Mouse (Mus musculus) lung, embryonic 16.5 days (tissue): ENCODE measurements at regions not wholly inside any gene's neighbourhood (a gene's known extent, or its start where the extent isn't known, plus 50 kb on each side); places are given as distances from the start of the nearest gene placed in this dataset.

Experiments used
- ATAC-seq: fragments of 200-750 bp; cut with Nextera tagmentation; 2 replicates; pipeline ENCODE4 v1.8.0; 2017; ENCODE audit warnings: low read depth, mild to moderate bottlenecking, moderate library complexity
- H3K27ac ChIP-seq: fragments of 300-500 bp; sonication (generic); 2 replicates; pipeline ENCODE4 v1.5.1; 2014; ENCODE audit warnings: mild to moderate bottlenecking, control low read depth, low read length
- H3K27me3 ChIP-seq: fragments of 300-500 bp; sonication (generic); 2 replicates; pipeline ENCODE4 v1.6.1; 2014; ENCODE audit warnings: low read depth, low read length, mixed read lengths; ENCODE audit not compliant: control insufficient read depth, insufficient read depth
- H3K36me3 ChIP-seq: fragments of 300-500 bp; sonication (generic); 2 replicates; pipeline ENCODE4 v1.6.1; 2014; ENCODE audit warnings: low read length; ENCODE audit not compliant: control insufficient read depth, insufficient read depth
- H3K4me1 ChIP-seq: fragments of 300-500 bp; sonication (generic); replicated peaks from 2 replicates; pipeline ENCODE4 v1.6.1; 2014; ENCODE audit warnings: low read length, mixed read lengths; ENCODE audit not compliant: control insufficient read depth, insufficient read depth
- H3K4me2 ChIP-seq: fragments of 300-500 bp; sonication (generic); 2 replicates; pipeline ENCODE4 v1.6.1; 2014; ENCODE audit warnings: low read depth, low read length, control low read depth
- H3K4me3 ChIP-seq: fragments of 300-500 bp; sonication (generic); 2 replicates; pipeline ENCODE4 v1.5.1; 2014; ENCODE audit warnings: mild to moderate bottlenecking, low read length, control low read depth
- H3K9ac ChIP-seq: fragments of 300-500 bp; sonication (generic); 2 replicates; pipeline ENCODE4 v1.6.1; 2014; ENCODE audit warnings: low read length, control low read depth
- H3K9me3 ChIP-seq: fragments of 300-500 bp; sonication (generic); 2 replicates; pipeline ENCODE4 v1.6.1; 2016; ENCODE audit warnings: low read length; ENCODE audit not compliant: control insufficient read depth
- WGBS: fragments of 180-500 bp; shearing (Covaris S2); extraction: QIAGEN DNeasy Blood & Tissue Kit; methylation state at CpG from one replicate; pipeline ENCODE4 v1.1.7; 2014; 5-methylcytosine and 5-hydroxymethylcytosine counted together

DNA sequence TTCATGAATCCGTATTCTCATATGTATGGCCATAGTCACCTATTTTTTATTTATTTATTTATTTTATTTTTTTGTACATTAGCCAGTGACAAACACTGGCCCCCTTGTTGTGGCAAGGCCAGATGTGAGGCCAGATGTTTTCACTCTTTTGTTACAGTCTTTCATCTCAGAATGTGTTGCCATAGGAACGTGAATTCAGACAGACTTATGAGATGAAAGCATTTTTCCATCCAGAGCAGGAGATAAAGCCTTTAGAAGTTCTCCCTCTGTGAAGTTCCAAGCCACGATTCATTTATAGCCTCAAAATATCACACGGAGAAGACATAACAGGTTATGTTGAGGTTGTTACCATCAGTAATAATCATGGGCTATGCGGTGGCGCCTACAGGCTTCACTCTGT is 220.9 kb downstream of the Arpp21 start:
- Histone ChIP-seq H3K27me3 (no peaks in the 10 kb centered on the region), H3K4me2 (no peak overlapping the region), H3K4me1 (no peaks in the 10 kb centered on the region), H3K9ac (no peak overlapping the region), H3K36me3 (no peaks in the 10 kb centered on the region), H3K9me3 (no peaks in the 10 kb centered on the region), H3K4me3 (no peak overlapping the region), H3K27ac (no peak overlapping the region)
- ATAC-seq: no peak
- 36% methylated on average over 6 of the region's 6 CpGs for WGBS

DNA sequence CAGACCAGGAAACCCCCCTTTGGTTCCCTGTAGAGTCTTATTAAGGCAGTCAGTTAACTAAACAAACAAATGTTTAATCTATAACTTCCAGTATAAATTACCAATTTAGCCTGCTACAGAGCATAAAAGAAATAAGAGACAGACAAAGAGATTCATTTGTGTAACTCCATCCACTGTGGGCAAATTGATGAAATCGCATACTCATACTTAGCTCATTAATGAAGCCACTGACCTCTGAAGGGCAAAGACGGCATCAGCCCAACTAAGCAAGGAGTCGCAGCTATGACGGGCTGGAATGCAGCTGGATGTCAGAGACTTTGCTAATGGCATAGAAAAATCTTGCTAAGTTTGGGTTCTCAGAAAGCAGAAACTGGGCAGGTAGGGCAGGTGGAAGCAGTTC is 241.3 kb downstream of the Arpp21 start:
- Histone ChIP-seq H3K9ac (no peak overlapping the region), H3K27me3 (no peaks in the 10 kb centered on the region), H3K4me3 (no peak overlapping the region), H3K36me3 (no peaks in the 10 kb centered on the region), H3K9me3 (no peaks in the 10 kb centered on the region), H3K4me2 (no peak overlapping the region), H3K27ac (no peak overlapping the region), H3K4me1 (no peaks in the 10 kb centered on the region)
- no peak for ATAC-seq
- WGBS: 40% methylated on average over 4 of the region's 4 CpGs

DNA sequence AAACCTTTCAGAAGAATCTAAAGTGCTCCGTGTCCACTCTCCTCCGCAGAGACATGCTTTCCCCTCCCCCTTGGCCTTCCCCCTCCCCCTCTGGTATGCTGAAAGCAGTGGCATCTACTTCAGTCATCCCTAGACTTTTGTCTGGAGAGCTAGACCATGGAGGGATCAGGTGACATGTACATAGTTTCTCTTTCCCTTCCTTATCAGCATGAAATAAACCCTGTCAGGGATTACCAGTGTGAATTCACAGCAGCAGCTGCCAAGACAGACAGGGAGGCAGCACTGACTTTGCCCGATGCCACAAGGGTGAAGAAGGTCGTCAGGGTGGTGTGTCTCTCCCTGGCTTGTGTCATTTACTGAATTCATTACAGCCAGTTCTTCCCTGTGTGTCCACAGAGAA is 241.9 kb downstream of the Arpp21 start:
- Histone ChIP-seq H3K27ac (no peak overlapping the region), H3K4me2 (no peak overlapping the region), H3K9ac (no peak overlapping the region)

DNA sequence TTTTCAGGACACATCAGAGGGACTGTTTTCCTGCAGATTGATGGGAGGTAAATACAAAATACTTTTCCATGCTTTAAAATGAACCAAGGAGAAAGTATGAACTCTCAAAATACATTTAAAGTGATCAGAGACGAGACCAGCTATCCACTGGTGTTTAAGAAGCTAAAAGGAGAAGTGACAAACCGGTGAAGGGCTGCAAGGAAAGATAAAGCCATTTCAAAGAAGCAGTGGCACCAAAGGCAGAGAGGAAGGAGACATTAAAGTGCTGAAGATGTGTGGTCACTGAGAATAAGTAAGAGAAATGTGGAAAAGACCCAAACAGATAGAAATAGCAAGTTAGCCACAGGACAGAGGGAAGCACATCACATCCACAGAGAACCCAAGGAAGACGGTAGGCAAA is 245.7 kb downstream of the Arpp21 start:
- Histone ChIP-seq H3K27me3 (no peaks in the 10 kb centered on the region), H3K9me3 (no peaks in the 10 kb centered on the region), H3K9ac (no peak overlapping the region), H3K4me3 (no peak overlapping the region), H3K36me3 (no peaks in the 10 kb centered on the region), H3K4me2 (no peak overlapping the region), H3K27ac (no peak overlapping the region), H3K4me1 (no peaks in the 10 kb centered on the region)
- 70% methylated on average over 3 of the region's 3 CpGs for WGBS
- ATAC-seq: no peak

More for the DNA sequence above, 241.9 kb downstream of the Arpp21 start:
- no peaks in the 10 kb centered on the region for H3K4me1 ChIP-seq
- ATAC-seq: no peak
- WGBS: 10% methylated on average over 4 of the region's 4 CpGs
- H3K36me3 ChIP-seq: no peaks in the 10 kb centered on the region
- H3K27me3 ChIP-seq: no peaks in the 10 kb centered on the region
- H3K9me3 ChIP-seq: no peaks in the 10 kb centered on the region
- H3K4me3 ChIP-seq: no peak overlapping the region

DNA sequence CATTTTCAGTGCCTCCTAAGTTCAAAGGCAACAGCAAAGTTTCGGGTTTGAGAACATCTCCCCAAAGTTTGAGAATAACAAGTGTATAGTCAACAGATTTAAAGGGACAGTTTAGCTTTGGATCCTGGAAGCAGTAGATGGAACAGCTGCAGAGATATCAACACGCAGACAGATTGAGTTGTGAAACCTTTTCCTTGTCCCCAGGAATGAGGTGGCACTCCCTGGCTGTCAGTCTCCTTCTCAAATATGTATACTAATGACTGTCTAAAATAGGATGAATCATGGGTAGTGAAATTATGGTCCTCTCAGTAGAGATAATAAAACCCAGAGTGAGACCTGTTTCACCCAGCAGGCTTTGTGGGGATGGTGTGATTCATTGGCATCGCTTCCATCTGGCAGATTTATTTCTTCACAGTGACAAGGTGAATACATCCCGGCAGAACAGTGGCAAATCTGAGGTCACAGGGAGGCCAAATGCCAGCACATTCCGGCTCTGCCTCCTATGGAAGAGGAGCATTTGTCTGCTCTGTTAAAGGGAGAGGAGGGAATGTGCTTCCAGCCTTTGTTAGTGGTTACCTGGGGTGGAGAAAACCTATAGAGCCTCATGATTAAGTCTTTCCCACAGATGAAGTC is 272.2 kb downstream of the Arpp21 start:
- Histone ChIP-seq H3K9ac (no peak overlapping the region), H3K27me3 (no peaks in the 10 kb centered on the region), H3K4me3 (no peak overlapping the region), H3K27ac (no peak overlapping the region), H3K36me3 (no peaks in the 10 kb centered on the region), H3K4me1 (no peaks in the 10 kb centered on the region), H3K9me3 (no peaks in the 10 kb centered on the region), H3K4me2 (no peak overlapping the region)
- ATAC-seq: no peak
- 29% methylated on average over 5 of the region's 5 CpGs for WGBS

DNA sequence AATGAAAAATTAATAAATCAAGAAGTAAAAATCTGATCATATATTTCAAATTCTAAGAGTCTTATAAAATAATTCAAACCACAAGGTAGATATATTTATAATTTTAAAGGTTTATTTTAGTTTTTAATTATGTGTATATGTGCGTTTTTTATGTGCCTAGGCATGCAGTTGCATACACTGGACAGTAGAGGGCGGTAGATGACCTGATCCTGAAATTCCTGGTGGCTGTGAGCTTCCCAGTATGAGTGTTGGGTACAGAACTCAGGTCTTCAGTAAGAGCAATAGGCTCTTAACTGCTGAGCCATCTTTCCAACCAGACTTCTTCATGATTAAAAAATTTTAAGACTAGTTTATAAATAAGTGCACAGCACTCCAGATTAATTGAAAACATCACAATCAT is 267.7 kb upstream of the Stac start:
- no peak for ATAC-seq

DNA sequence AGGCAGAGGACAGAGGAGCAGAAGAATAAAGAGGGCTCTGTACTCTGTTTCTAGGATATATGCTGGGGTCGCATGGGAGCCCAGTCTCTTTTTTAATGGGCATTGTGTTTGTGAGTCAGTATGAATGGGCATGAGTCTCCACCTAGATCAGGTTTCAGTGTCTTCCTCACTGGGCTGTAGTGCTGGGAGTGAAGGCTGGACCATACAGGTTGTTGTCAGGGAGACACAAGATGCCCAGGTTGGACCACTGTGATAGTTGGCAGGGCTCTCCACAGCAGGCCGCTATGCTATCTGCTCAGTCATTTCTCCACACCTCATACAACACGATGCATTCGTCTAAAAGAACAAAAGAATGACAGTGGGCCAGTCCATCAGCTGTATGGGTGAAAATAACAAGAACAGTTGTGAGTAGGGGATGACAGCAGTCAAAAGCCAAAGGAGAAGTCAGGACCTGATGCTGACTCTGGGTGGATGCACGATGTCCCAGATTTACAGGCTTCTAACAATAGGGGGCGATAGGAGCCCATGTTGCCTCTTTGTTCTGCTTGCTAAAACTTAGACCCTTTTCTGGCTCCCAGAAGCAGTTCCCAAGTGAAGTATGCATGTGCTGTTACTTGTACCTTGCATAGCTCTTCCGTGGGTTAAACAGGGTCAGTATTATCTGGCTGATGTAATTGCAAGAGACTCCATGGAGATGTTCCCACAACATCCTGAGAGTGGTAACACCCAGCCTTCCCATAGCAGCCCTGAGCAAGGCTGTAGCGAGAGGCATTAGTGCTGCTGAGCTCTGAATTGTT is 249.3 kb upstream of the Stac start:
- 48% methylated on average over 8 of the region's 8 CpGs for WGBS
- H3K9me3 ChIP-seq: no peaks in the 10 kb centered on the region
- ATAC-seq: no peak
- H3K27me3 ChIP-seq: no peaks in the 10 kb centered on the region
- H3K4me1 ChIP-seq: no peaks in the 10 kb centered on the region
- H3K36me3 ChIP-seq: no peaks in the 10 kb centered on the region
- H3K4me3 ChIP-seq: no peak overlapping the region
- H3K4me2 ChIP-seq: no peak overlapping the region
- H3K9ac ChIP-seq: no peak overlapping the region
- no peak overlapping the region for H3K27ac ChIP-seq

More for the DNA sequence above, 267.7 kb upstream of the Stac start:
- no peak overlapping the region for H3K4me3 ChIP-seq
- no peak overlapping the region for H3K9ac ChIP-seq
- H3K27me3 ChIP-seq: no peaks in the 10 kb centered on the region
- 45% methylated on average over 2 of the region's 2 CpGs for WGBS
- H3K4me2 ChIP-seq: no peak overlapping the region
- no peaks in the 10 kb centered on the region for H3K4me1 ChIP-seq
- H3K27ac ChIP-seq: no peak overlapping the region
- H3K36me3 ChIP-seq: no peaks in the 10 kb centered on the region
- no peaks in the 10 kb centered on the region for H3K9me3 ChIP-seq

DNA sequence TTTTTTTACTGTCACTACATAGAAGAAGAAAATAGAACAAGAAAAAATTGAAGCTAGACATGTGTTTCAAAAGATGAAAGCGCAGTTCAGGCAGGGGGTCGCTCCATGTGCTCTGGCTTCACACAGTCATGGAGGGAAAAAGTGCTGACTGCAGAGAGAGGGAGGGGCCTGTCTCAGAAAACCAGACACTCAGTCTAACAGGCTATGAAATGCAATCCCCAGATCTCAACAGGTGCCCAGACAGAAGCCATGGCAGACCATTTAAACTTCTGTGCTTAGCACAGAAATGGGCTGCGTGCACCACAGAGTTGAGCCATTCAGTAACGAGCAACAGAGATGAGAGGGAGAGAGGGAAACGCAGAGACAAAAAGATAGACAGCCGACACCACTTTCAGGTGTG is 242.3 kb upstream of the Stac start:
- H3K9ac ChIP-seq: no peak overlapping the region
- no peaks in the 10 kb centered on the region for H3K36me3 ChIP-seq
- H3K4me3 ChIP-seq: no peak overlapping the region
- H3K27me3 ChIP-seq: no peaks in the 10 kb centered on the region
- 86% methylated on average over 6 of the region's 6 CpGs for WGBS
- no peak overlapping the region for H3K27ac ChIP-seq
- ATAC-seq: no peak
- H3K4me2 ChIP-seq: no peak overlapping the region
- H3K9me3 ChIP-seq: no peaks in the 10 kb centered on the region
- H3K4me1 ChIP-seq: no peaks in the 10 kb centered on the region

DNA sequence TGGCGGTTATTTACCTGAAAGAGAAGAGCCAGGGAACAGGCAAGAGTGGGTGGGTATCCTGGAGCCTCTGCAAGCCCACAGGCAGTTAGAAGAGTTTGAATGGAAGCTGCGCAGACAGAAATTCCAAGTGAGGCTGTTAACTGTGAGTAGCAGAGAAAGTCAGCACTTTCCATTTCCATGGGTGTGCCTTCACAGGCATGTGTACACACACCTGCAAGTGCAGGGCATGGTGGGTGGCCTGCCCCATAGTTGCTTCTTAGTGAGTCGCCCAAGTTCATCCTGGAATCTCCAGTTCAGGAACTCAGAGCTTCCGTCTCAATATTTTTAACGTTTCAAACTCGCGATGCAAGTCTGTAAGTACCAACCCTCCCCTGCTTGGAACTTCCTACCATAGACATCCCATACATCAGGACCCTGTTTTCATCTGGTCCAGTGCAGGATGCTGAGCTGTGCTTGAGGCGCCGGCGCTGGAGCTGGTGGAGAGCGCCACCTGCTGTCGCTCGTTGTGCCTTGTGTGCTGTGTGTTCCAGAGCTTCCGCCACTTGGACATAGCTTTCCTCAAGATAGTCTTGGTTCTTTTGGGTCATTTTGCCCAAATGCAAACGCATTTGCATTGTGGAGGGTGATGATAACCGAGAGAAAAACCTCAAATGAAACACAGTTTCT is 228.3 kb upstream of the Stac start:
- no peaks in the 10 kb centered on the region for H3K36me3 ChIP-seq
- no peak overlapping the region for H3K4me2 ChIP-seq
- H3K4me1 ChIP-seq: no peaks in the 10 kb centered on the region
- no peak overlapping the region for H3K9ac ChIP-seq
- H3K9me3 ChIP-seq: no peaks in the 10 kb centered on the region
- no peak overlapping the region for H3K27ac ChIP-seq
- WGBS: 15% methylated on average over 16 of the region's 16 CpGs
- no peak overlapping the region for H3K4me3 ChIP-seq
- no peaks in the 10 kb centered on the region for H3K27me3 ChIP-seq
- ATAC-seq: peak; percentile 43; the same call in 1 of the 2 replicates
